Mouse (Mus musculus): ENCODE measurements at regions not wholly inside any gene's neighbourhood (a gene's known extent, or its start where the extent isn't known, plus 50 kb on each side); places are given as distances from the start of the nearest gene placed in this dataset.

GRCm38 (mm10) chr4:124501785-124502184 lies 108.8 kb downstream of the 3100002H09Rik start:
- H3K27ac ChIP-seq, result no peak overlapping the region
- no peak overlapping the region for H3K4me2 ChIP-seq
- WGBS, result 75% methylated on average over 5 of the region's 5 CpGs
- peaks cover 13% of the 10 kb centered on the region; the same call in 1 of the 2 replicates for H3K27me3 ChIP-seq
- no peak for ATAC-seq (ENCODE audit: insufficient number of reproducible peaks, insufficient read depth, low FRiP score, low TSS enrichment, low read depth)
- H3K4me1 ChIP-seq, result no peaks in the 10 kb centered on the region; the same call in 1 of the 2 replicates
- no peak overlapping the region for H3K9ac ChIP-seq
- H3K9me3 ChIP-seq, result no peaks in the 10 kb centered on the region
- no peaks in the 10 kb centered on the region for H3K36me3 ChIP-seq
- no peak overlapping the region for H3K4me3 ChIP-seq

GRCm38 (mm10) chr4:124498043-124498442 lies 112.6 kb downstream of the 3100002H09Rik start:
- Histone ChIP-seq H3K4me2 (no peak overlapping the region), H3K4me3 (no peak overlapping the region), H3K27me3 (peaks cover 10% of the 10 kb centered on the region; the same call in 1 of the 2 replicates), H3K27ac (no peak overlapping the region), H3K36me3 (no peaks in the 10 kb centered on the region), H3K9me3 (no peaks in the 10 kb centered on the region), H3K9ac (no peak overlapping the region), H3K4me1 (no peaks in the 10 kb centered on the region)
- no peak for ATAC-seq (ENCODE audit: insufficient number of reproducible peaks, insufficient read depth, low FRiP score, low TSS enrichment, low read depth)
- 49% methylated on average over 16 of the region's 16 CpGs for WGBS

GRCm38 (mm10) chr4:124485941-124486581 lies 124.5 kb downstream of the 3100002H09Rik start:
- no peak for ATAC-seq (ENCODE audit: insufficient number of reproducible peaks, insufficient read depth, low FRiP score, low TSS enrichment, low read depth)

GRCm38 (mm10) chr4:124484613-124485586 lies 125.7 kb downstream of the 3100002H09Rik start:
- no peak for ATAC-seq (ENCODE audit: insufficient number of reproducible peaks, insufficient read depth, low FRiP score, low TSS enrichment, low read depth)
- H3K27ac ChIP-seq, result no peak overlapping the region
- peaks cover 16% of the 10 kb centered on the region for H3K9me3 ChIP-seq
- peaks cover 6% of the 10 kb centered on the region for H3K4me1 ChIP-seq
- no peak overlapping the region for H3K9ac ChIP-seq
- H3K4me3 ChIP-seq, result no peak overlapping the region
- H3K27me3 ChIP-seq, result peaks cover 48% of the 10 kb centered on the region
- H3K4me2 ChIP-seq, result no peak overlapping the region
- WGBS, result 37% methylated on average over 19 of the region's 19 CpGs
- H3K36me3 ChIP-seq, result no peaks in the 10 kb centered on the region

More at GRCm38 (mm10) chr4:124485941-124486581, 124.5 kb downstream of the 3100002H09Rik start:
- WGBS, result 6% methylated on average over 12 of the region's 12 CpGs
- no peak overlapping the region for H3K27ac ChIP-seq
- H3K4me3 ChIP-seq, result no peak overlapping the region
- 0 out of 2 replicates have a peak overlapping the region, but pooled peaks have one; percentile 21 for H3K9ac ChIP-seq
- no peak overlapping the region for H3K4me2 ChIP-seq
- H3K9me3 ChIP-seq, result peaks cover 19% of the 10 kb centered on the region
- peaks cover 6% of the 10 kb centered on the region for H3K4me1 ChIP-seq
- H3K36me3 ChIP-seq, result no peaks in the 10 kb centered on the region
- H3K27me3 ChIP-seq, result peaks cover 38% of the 10 kb centered on the region

GRCm38 (mm10) chr4:124477870-124478301 lies 132.7 kb downstream of the 3100002H09Rik start:
- Histone ChIP-seq H3K36me3 (no peaks in the 10 kb centered on the region), H3K4me2 (peak overlapping the region; percentile 48), H3K4me1 (peaks cover 12% of the 10 kb centered on the region), H3K9ac (no peak overlapping the region), H3K27me3 (peaks cover 57% of the 10 kb centered on the region), H3K9me3 (no peaks in the 10 kb centered on the region), H3K4me3 (peak overlapping the region; percentile 25), H3K27ac (no peak overlapping the region)
- no peak for ATAC-seq (ENCODE audit: insufficient number of reproducible peaks, insufficient read depth, low FRiP score, low TSS enrichment, low read depth)
- WGBS, result 2% methylated on average over 20 of the region's 22 CpGs

- Histone ChIP-seq H3K9me3 (no peaks in the 10 kb centered on the region), H3K4me3 (peak overlapping the region; percentile 25), H3K27me3 (peaks cover 59% of the 10 kb centered on the region), H3K4me2 (peak overlapping the region; percentile 48), H3K4me1 (peaks cover 12% of the 10 kb centered on the region), H3K9ac (no peak overlapping the region), H3K27ac (no peak overlapping the region), H3K36me3 (no peaks in the 10 kb centered on the region)
- no peak for ATAC-seq (ENCODE audit: insufficient number of reproducible peaks, insufficient read depth, low FRiP score, low TSS enrichment, low read depth)
- 14% methylated on average over 14 of the region's 14 CpGs for WGBS
Measured at GRCm38 (mm10) chr4:124477359-124477868, 133.2 kb downstream of the 3100002H09Rik start.

- Histone ChIP-seq H3K27me3 (no peaks in the 10 kb centered on the region), H3K4me2 (no peak overlapping the region), H3K4me3 (no peak overlapping the region), H3K9me3 (no peaks in the 10 kb centered on the region), H3K9ac (no peak overlapping the region), H3K4me1 (no peaks in the 10 kb centered on the region), H3K36me3 (no peaks in the 10 kb centered on the region), H3K27ac (no peak overlapping the region)
- no peak for ATAC-seq (ENCODE audit: insufficient number of reproducible peaks, insufficient read depth, low FRiP score, low TSS enrichment, low read depth)
- 79% methylated on average over 18 of the region's 18 CpGs for WGBS
Measured at GRCm38 (mm10) chr4:124465229-124465820, 145.3 kb downstream of the 3100002H09Rik start.

- 30% methylated on average over 14 of the region's 14 CpGs for WGBS
- Histone ChIP-seq H3K9ac (no peak overlapping the region), H3K36me3 (no peaks in the 10 kb centered on the region), H3K4me1 (peaks cover 17% of the 10 kb centered on the region), H3K27me3 (peaks cover 8% of the 10 kb centered on the region), H3K27ac (no peak overlapping the region), H3K4me2 (no peak overlapping the region), H3K4me3 (no peak overlapping the region), H3K9me3 (no peaks in the 10 kb centered on the region)
- no peak for ATAC-seq (ENCODE audit: insufficient number of reproducible peaks, insufficient read depth, low FRiP score, low TSS enrichment, low read depth)
Measured at GRCm38 (mm10) chr4:124455511-124456338, 154.9 kb downstream of the 3100002H09Rik start.

- H3K4me3 ChIP-seq, result no peak overlapping the region
- no peaks in the 10 kb centered on the region for H3K9me3 ChIP-seq
- no peaks in the 10 kb centered on the region for H3K36me3 ChIP-seq
- WGBS, result 19% methylated on average over 3 of the region's 3 CpGs
- no peak overlapping the region for H3K4me2 ChIP-seq
- no peak overlapping the region for H3K27ac ChIP-seq
- H3K9ac ChIP-seq, result no peak overlapping the region
- H3K4me1 ChIP-seq, result peaks cover 13% of the 10 kb centered on the region
- peaks cover 5% of the 10 kb centered on the region for H3K27me3 ChIP-seq
- no peak for ATAC-seq (ENCODE audit: insufficient number of reproducible peaks, insufficient read depth, low FRiP score, low TSS enrichment, low read depth)
Measured at GRCm38 (mm10) chr4:124451131-124451530, 159.5 kb downstream of the 3100002H09Rik start.

- Histone ChIP-seq H3K27me3 (peaks cover 43% of the 10 kb centered on the region), H3K9ac (no peak overlapping the region), H3K4me3 (no peak overlapping the region), H3K27ac (no peak overlapping the region), H3K36me3 (no peaks in the 10 kb centered on the region), H3K4me2 (no peak overlapping the region), H3K4me1 (peaks cover 12% of the 10 kb centered on the region), H3K9me3 (no peaks in the 10 kb centered on the region)
- 74% methylated on average over 8 of the region's 8 CpGs for WGBS
- ATAC-seq (ENCODE audit: insufficient number of reproducible peaks, insufficient read depth, low FRiP score, low TSS enrichment, low read depth), result no peak
Measured at GRCm38 (mm10) chr4:124446615-124447014, 164.0 kb downstream of the 3100002H09Rik start.

Measured in embryonic facial prominence, embryonic 13.5 days (tissue).